Mouse (Mus musculus) left cerebral cortex, postnatal 4 days (tissue): ENCODE measurements around the gene Calcoco1. TPM values are rescaled to one million over a fixed set of nuclear protein-coding genes. Genes with fewer than 3 reads are reported as not detected.
A peak's percentile ranks its signal among the peaks of the same experiment; 100 is the strongest.

ENCODE experiments used
- DNase-seq: peaks from one replicate; pipeline ENCODE4 v3.0.0-alpha.2; 2022
- intact Hi-C: fragments of 180-260 bp; cut with DNase I; formaldehyde crosslinking; loops from one replicate; pipeline ENCODE4 v1.15.1; 2025
- total RNA-seq, 2 experiments: library from RNA; stranded (reverse); gene quantifications; 2 replicates each; pipeline ENCODE4 v1.2.3; 2021

The Calcoco1 gene
- total RNA-seq, 2 experiments from 2014 or later: 44.3 to 46.7 TPM

DNA sequence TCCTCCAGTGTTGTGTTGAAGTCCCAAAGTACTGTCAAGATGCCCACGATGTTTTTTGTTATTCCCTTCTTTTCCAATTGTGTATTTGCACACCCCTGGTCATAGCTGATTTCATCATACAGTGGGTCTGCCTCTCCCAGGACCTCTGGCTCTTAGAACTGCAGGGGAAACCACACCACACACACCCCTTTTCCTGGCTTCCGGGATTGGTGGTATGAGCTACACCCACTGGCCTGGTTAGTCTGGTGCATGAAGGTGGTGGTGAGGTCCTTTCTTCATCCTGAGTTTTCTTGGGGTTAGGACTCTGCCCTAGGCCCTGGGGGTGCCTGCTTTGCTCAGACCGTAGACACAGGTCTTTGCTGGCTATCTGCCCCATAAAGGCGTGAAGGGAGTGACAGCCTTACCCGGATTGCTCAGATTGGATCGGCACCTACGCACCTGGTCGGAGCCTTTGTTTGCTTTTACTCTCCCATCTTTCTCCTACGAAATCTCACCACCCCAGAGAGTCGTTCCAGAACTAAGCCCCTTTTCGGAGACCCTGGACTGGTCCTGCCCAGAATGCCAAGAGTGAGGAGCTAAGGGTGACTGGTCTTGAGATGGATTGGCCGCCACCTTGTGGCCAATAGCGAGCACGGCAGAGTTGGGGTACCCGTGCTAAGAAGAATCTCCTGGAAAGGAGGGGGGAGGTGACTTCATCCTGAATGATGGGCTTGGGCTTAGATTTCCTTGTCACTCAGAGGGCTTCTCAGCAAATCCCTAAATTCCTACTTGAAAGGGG lies 17.7 kb upstream of the Calcoco1 start:
- intact Hi-C loops: no loop called here
- DNase-seq: peak; percentile 77

DNA sequence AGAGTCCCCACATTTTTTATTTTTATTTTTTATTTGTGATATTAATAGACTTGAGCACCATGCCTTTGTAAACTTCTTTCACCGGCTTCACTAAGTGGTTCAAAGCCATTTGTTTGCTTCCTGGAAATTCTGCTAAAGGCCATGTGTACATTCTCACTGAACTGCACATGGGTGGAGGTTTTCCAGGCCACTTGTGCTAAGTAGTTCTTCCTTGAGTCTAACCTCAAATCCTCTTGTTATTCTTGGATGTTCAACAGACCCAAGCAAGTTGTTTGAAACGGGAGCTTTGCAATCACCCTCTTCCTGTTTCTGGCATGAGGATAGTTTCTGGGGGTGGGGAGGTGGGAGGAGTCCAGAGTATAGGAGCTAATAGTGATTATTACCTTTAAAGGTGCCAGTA lies 16.5 kb upstream of the Calcoco1 start:
- no peak for DNase-seq
- intact Hi-C loops: no loop called here

DNA sequence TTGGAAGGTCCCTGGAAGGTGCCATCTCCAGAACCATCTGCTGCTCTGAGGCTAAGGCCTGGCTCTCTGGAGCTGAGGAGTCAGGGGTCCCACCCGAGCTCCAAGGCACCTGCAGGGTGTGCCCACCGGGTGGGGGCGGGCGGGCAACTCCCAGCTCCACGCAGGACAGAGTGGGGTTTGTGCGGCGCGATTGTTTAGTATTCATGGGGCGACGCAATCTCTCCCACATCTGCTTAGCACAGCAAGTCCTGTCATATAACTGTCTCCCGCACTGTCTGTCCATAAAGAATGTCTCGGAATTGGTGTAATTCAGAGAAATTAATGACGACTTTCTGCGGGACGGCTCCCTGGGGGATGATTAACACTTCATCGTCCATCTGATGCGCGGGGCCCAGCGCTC lies 15.1 kb upstream of the Calcoco1 start:
- DNase-seq: no peak
- intact Hi-C loops: no loop called here

DNA sequence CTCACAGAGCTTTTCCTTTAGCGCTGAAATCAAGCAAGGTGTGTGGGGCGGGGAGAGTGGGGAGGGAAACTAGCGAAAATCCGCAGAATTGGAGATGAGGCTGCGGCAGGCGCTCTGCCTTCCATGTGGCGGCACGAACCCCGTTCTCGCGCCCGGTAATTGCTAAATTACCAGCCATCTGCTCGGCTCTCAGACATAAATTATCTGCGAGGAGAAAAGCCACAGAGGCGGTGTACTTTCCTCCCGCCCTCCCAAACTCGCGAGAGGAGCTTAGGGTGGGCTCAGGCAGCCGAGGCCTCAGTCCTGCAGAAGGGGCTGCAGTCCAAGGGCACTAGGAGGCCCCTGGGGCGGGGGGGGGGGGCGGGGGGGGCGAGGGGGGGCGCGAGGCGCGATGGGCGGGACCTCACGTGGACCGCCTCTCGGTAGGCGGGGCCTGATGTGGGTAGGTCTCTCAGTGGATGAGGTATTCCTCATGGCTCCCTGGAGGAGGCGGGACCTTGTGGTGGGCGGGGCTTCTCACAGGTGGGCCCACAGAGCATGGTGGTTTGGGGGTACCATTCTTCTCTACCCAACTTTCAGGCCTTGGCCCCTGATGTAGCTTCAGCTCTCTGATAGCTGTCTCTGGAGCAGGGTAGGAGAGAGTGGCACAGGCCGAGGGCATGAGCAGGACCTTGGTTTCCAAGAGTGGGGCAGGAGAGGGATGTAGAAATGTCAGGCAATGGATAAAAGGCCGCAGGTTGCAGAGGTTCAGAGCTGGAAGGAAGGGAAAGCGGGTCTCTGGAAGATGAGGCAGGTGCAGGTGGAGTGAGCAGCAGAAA lies 14.4 kb upstream of the Calcoco1 start:
- intact Hi-C loops: no loop called here
- peak; percentile 51 for DNase-seq

DNA sequence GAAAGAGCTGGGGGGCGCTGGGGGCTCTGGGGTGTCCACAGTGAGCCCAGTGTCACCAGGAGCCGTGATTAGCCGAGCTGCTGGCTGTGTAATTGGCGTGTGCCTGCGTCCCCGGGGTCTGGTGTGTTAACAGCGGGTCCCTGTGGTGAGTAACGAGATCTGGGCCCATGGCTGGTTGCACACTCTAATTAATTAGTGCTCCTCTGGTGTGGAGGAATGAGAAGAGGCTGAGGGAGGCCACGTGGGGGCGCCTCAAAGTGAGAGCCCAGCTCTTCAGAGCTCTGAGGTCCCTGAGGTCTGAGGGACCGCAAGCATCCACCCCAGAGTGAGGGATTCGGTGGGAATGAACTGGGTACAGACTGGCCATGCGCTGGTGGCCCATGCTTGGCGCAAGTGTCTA lies 13.1 kb upstream of the Calcoco1 start:
- peak; percentile 79 for DNase-seq
- intact Hi-C loops: no loop called here

DNA sequence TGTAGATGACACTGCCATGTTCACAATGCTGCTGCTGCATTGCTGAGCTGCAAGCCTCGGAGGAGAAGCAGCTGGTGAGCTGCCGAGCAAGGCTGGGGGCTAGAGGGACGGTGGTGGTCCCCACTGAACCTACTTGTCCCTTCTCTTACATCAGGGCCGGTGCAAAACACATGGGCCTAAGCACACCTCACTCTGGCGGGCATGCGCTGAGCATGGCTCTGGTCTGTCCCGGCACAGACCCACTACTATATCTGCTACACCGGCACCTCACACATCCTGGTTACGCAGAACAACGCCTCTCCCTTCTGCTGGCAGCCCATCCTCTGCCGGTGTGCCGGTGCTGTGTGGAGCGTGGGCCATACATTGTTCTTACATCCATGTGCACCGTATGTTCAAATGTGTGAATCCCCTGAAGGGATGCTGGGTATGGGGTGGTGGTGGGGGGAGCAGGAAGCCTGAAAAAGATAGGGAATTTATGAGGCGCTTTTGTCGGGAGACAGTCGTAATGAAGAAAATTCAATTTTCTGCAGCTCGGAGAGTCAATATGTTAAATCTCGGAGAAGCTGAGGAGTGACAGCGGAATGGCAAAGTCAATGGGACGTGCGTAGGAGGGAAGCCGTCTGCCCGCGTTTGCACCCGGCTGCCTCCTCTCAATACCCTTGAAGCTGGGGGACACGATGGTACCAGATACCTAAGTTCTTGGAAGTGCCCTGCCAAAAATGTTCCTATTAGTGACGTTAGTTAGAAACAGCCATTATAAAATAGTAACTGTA lies 12.0 kb upstream of the Calcoco1 start:
- intact Hi-C loops: no loop called here
- DNase-seq: no peak

DNA sequence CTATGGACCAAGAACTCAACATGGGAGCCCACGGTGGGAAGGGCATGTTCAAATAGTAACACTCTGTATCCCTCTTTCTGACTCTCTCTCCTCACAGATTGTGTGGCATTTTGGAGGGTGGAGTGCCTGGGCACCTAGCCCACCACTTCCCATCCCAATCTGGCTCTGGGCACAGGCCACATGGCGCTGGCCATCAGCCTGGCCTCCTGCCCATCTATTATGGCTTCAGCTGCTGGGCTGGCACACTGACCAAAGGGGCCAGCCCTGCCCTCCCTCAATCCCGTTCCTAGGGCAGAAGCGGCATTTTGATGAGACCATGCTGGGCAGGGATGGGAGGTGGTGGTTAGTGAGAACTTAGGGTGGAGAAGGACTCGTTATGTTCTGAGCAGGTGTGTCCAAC lies 11.3 kb upstream of the Calcoco1 start:
- DNase-seq: peak; percentile 98
- intact Hi-C loops: no loop called here

DNA sequence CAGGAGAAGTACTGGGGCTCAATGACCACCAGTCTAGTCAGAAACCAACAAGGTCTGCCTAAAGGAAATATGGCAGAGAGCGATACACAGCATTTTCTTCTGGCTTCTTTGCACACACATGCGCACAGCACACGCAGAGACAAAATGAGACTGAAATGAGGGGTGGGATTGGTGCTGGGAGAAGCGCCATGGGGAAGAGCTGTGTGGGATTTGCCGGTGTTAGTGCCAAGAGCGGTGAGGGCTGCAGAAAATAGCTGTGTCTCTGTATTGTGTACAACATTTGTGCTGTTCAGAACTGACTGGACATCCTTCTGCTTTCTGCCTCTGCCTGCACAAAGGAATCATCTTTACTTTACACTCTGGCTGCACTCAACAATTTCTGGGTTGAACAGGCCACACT lies 10.4 kb upstream of the Calcoco1 start:
- intact Hi-C loops: no loop called here
- DNase-seq: no peak

DNA sequence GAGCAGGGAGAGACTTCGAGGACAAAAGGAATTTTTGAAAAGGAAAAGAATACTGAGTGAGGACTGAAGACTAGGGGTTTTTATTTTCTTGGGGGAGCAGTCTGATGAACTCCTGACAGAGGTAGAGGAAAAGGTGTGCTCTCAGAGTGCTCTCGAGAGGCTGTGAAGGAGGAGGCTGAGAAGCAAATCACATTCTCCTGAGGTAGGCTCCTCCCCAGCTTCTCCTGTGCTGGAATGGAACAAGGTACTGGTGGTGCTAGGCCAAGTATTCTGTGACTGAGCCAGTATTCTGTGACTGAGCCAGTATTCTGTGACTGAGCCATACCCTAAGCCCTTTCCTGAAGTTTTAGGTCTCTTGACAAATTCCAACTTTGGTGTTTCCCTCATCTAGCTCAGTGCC lies 6.0 kb upstream of the Calcoco1 start:
- intact Hi-C loops: no loop called here
- DNase-seq: no peak

DNA sequence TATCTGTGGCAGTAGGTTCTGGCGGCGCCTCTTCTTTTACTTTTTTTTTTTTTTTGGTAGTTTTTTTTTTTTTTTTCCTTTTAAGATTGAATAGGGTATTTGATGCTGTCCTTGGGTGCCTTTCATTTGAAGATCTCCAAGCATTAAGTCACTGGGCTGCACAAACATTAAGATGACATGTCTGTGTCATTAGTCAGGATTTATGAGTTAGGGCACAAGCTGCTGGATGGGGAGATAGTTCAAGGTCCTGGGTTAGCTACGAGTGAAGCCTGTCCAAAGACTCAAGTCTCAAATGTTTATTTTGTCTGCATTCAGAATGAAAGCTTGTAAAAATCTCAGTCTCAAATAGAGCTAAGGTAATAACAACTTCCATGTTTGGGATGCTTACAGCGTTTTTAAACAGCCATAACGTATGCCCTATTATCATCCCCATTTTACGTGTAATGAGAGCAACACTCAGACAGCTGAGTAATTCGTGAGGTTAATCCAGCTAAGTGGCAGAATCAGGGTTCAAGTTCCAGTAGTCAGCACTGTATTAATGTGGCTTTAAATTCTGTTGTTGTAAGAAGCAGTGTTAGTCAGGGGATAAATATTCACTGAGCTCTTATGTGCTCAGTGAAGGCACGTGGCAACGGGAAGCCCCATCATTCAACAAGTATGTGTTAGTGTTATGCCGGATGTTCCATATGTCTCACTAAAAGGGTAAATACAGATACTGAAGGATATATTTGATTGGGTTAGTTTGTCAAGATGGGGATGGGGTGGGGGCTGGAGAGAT lies 1.6 kb upstream of the Calcoco1 start:
- intact Hi-C loops: no loop called here
- DNase-seq: no peak

DNA sequence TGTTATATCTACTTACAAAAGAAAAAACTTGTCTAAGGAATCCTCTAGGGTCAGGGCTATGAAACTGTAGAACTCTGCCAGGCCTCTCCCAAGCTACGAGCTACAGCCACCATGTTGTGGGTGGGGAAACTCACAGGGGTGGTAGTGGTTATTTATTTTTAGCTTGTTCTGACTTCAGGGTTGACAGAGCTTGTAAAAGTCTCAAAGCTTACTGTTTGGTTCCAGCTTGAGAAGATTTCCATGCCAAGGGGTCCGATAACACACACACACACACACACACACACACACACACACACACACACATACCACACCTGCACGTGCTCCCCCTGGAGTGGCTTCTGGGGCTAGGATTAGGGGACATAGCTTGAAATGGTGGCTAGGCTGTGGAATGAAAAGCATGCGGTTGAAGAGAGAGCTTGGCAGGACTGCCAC lies 538 bp upstream of the Calcoco1 start:
- intact Hi-C loops: no loop called here
- no peak for DNase-seq

DNA sequence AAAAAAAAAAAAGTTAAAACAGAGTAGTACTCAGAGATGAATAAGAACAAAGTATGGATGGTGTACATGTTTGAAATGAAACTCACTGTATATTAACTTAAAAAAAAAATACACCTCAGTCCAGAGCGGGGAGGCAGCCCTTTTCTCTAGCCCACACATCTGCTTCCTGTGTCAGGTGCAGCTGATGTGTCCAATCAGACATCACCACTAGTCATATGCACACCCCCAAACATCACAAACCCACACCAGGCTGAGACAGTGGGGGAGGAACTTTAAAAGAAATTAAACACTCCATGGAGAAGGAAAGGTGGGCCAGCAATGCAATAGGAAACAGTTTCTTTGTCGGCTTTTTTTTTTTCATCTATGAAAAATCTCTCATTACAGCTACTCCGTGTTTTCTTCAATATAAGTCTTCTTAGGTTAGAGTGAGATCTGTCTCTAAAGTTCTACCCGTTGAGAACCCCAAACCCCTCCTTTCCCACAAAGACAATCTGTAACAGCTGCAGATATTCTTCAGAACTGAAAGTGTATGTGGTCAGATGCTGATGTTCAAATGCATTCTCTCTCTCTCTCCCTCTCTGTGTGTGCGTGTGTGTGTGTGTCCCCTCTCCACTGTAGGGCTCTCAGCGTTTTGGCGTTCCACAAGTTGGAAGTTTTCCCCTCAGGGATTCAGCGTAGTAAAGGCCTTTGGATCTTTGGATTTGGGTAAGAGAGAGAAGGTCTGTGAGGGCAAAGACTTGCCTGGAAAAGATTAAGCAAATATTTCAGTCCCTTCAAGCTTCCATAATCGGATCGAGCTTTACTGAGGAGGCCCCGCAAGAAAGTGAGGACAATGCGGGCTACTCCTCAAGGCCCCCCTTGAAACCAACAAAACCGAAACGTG lies 721 bp downstream of the Calcoco1 start:
- intact Hi-C loops: no loop called here
- DNase-seq: no peak

DNA sequence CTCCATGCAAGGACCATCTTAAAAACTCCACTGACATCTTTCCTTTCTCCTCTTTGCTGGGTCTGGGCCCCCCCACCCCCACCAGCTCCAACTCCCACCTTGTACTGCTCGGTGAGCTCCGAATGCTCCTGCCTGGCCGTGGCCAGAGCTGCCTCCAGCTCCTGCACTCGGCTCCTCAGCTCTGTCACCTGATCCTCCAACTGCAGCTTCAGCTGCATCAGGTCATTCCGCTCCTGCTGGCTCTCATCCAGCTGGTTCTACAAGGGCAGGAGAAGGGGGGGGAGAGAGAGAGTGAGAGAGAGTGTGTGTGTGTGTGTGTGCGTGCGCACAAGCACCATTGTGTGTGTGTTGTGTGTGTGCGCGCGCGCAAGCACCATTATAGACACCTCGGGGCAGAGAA lies 5.8 kb downstream of the Calcoco1 start:
- intact Hi-C loops: no loop called here
- no peak for DNase-seq

DNA sequence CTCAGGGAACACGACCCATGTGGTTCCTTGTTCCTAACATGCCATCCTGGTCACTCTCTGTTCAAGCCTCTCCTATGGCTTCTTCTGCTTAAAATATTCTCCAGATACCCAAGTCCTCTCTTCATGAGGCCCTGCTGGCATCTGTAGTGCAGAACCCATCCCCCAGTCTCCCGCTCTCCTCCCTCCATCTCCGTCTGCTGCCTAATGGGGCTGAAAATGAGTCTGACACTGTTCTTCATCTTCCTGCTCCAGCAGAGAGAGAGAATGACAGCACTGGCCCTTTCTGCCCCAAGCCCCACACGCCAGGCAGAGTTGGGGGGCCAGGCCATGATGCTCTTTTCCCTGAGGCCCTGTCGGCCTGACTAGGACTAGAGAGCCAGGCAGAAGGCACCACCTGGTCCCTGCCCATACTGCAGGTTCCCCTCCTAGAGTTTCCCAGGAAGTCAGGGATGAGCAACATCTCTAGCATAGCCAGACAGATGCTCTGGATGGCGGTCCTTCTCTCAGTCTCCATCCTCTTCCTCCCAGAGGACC lies 14.2 kb downstream of the Calcoco1 start:
- intact Hi-C loops: no loop called here
- DNase-seq: no peak

DNA sequence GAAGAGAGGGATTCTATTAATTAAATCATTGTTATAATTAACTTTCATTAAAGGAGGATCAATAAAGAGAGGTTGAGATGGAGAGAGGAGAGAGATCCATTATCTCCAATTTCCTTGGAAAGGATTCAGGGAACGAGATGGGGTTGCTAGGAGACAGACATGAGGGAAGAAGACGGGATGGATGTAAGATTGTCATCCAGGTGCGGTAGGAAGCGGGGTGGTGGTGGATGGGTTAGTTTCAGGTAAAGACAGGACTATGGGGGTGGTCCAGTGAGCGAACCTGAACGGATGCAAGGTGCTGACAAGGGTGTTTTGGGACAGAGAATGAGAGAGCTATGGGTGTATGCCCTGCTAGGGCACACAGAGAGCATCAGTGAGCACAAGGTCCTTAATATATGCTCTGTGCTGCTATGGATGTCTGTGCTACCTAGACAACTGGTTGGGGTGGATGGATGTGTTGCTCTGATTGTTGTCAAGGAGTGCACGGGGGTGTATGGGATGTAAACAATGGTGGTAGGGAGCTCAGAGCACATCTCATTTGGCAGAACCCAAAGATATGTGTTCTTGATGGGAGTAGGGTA lies 16.0 kb downstream of the Calcoco1 start:
- intact Hi-C loops: no loop called here
- no peak for DNase-seq

DNA sequence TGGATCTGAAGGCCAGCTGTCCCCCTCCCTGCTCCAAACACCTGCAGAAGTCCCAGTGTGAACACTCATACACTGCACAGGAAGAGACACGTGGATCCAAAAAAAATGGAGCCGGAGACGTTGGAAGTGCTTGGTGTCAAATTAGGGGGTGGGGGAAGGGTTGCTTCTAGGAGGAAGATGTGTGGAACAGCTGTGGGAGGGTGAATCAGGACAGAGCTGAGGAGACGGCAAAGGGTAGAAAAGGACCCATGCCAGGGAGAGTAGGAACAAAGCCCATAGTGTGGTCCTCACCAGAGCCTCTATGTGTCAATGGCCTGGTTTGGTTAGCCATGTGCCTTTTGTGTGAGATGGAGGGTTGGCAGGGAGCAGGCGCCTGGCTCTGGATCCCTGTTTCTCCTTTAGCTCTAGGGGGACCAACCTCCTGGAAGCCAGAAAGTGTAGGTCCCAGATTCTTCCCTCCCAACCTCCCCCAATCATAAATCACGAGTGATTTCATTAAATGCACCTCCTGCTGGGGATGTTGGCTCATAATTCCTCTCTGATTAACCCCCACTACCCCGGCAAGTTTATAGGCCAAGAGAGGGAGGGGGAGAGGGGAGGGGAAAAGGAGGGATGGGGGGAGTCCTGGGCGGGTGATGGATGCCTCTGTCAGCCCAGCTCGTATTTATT lies 16.6 kb downstream of the Calcoco1 start:
- peak; percentile 48 for DNase-seq
- intact Hi-C loops: no loop called here

DNA sequence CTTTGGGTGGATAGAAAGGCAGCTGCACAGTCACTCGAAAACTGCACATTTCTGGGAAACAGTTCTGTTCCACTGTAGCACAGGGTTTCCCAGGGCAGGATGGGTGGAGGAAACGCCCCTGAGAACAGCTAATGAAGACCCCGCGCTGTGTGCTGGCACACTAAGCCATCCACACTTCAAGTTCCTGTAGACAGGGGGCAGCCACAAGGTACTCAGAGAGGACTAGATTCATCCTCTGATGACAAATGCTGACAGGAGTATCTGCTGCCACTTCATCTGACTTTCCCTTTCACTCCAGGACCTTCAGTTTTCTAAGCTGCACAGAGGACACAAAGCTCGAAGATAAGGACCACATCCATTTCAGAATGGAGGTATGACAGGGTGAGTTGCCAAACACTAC lies 17.2 kb downstream of the Calcoco1 start:
- DNase-seq: no peak
- intact Hi-C loops: no loop called here

DNA sequence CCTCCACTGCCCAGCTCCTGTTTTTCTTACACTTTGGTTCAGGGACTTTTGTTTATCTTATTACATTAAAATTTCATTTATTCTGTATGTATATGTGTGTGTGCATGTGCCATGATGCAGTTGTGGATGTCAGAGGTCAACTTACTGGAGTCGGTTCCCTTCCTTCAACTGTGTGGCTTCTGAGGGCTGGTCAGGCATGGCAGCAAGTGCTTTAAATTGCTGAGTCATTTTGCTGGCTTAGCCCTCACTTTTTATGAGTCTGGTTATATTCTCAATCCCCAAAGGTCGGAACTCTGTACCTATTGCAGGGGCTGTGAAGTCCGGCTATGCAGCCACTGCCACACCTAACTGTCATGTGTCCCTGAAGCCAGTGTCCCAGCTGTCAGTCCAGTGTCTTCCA lies 19.0 kb downstream of the Calcoco1 start:
- intact Hi-C loops: no loop called here
- no peak for DNase-seq
